In the genomic region with DNA sequence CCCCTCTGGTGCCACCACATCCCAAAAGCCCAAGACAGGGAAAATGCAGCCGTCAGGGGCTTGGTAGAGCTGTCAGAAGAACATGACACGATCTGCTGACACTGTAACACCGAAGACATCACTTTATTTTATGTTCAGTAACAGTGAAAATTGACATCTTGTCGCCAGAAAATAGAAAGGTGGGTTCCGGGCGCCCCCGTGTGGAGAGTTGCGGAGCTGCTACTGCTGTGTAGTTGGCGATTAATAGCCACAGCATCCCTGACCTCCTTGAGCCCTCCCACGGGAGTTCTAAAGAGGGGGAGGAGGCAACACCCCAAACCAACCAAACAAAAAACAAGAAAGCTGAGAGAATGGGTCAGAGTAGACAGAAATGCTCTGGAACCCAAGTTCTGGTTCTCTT, we compare ENCODE assay signal across 8 mouse cellular contexts. TPM values are rescaled to one million over a fixed set of nuclear protein-coding genes. Genes with fewer than 3 reads are reported as not detected.
DNase-seq lines count a peak whose midpoint lies in the region; ATAC-seq and TF ChIP-seq lines count a peak whose summit lies in the region.

No protein-coding gene starts in this region.

- peak; percentile 80 to 94 (median 91) for TF ChIP-seq CTCF in MEL (IDR thresholded peaks at IDR 0.05 in 2 of 3, conservative IDR thresholded peaks at IDR 0.05 in 1 of 3; ENCODE audit: control insufficient read depth in 1 of 3, insufficient read depth in 1 of 3, low read depth in 2 of 3, low read length in 3 of 3, poor library complexity in 1 of 3, severe bottlenecking in 1 of 3)
- peak; percentile 92 for TF ChIP-seq CTCF in lung, embryonic 14.5 days (IDR thresholded peaks at IDR 0.05; ENCODE audit: low read depth)

- no peaks in the 10 kb centered on the region for H3K27me3 ChIP-seq in MEL (ENCODE audit: control insufficient read depth in 1 of 2, insufficient read depth in 2 of 2, low read length in 2 of 2)
- H3K27me3 ChIP-seq in lung, embryonic 14.5 days (ENCODE audit: insufficient read depth, low read length): peaks cover 24% of the 10 kb centered on the region

- 0 out of 2 replicates have a peak, but pooled peaks have one; percentile 25 for ATAC-seq in lung, embryonic 14.5 days (ENCODE audit: insufficient read depth)

- TF ChIP-seq EP300 in MEL (IDR thresholded peaks at IDR 0.05; ENCODE audit: low read depth in 1 of 2, low read length in 2 of 2): no peak

- TF ChIP-seq POLR2A in MEL (IDR thresholded peaks at IDR 0.05; ENCODE audit: control insufficient read depth in 1 of 2, insufficient read depth in 1 of 2, low read depth in 1 of 2, low read length in 2 of 2, poor library complexity in 1 of 2): no peak

- H3K4me2 ChIP-seq in lung, embryonic 14.5 days: no peak overlapping the region

- H3K79me2 ChIP-seq in MEL (ENCODE audit: control insufficient read depth, insufficient read depth, low read length, poor library complexity): no peaks in the 10 kb centered on the region

- 1% methylated on average over 10 of the region's 10 CpGs for WGBS in lung, embryonic 14.5 days

- no peaks in the 10 kb centered on the region for H3K9me3 ChIP-seq in MEL (replicated peaks; ENCODE audit: insufficient read depth, low read length)
- no peaks in the 10 kb centered on the region for H3K9me3 ChIP-seq in lung, embryonic 14.5 days (ENCODE audit: low read depth, low read length)

- no peak overlapping the region for H3K4me3 ChIP-seq in MEL (ENCODE audit: control insufficient read depth in 1 of 2, insufficient read depth in 1 of 2, low read depth in 2 of 2, low read length in 2 of 2)
- no peak overlapping the region for H3K4me3 ChIP-seq in lung, embryonic 14.5 days (ENCODE audit: low read depth, low read length)

- H3K36me3 ChIP-seq in MEL (ENCODE audit: control insufficient read depth in 1 of 2, insufficient read depth in 2 of 2, low read length in 2 of 2): no peaks in the 10 kb centered on the region; a peak in 2 of 4 replicates
- no peaks in the 10 kb centered on the region for H3K36me3 ChIP-seq in lung, embryonic 14.5 days (ENCODE audit: insufficient read depth)

- TF ChIP-seq RAD21 in MEL (IDR thresholded peaks at IDR 0.05; ENCODE audit: low read depth, low read length): peak; percentile 90

- no peak overlapping the region for H3K27ac ChIP-seq in MEL (ENCODE audit: control insufficient read depth, low read depth, low read length)
- no peak overlapping the region for H3K27ac ChIP-seq in lung, embryonic 14.5 days (ENCODE audit: low read depth)

- peak; percentile 39 for DNase-seq in 3134 (ENCODE audit: extremely low read depth, insufficient read length, low spot score)
- peak; percentile 65 for DNase-seq in MEL (ENCODE audit: low read depth, low spot score)
- DNase-seq in cerebellum, adult 9-10 months: peak; percentile 87
- peak; percentile 84 to 86 for DNase-seq in frontal cortex, postnatal 36 days (ENCODE audit: low spot score in 2 of 2)
- peak; percentile 59 to 83 for DNase-seq in kidney, postnatal 25 days
- peak; percentile 87 for DNase-seq in lung, embryonic 14.5 days
- peak; percentile 70 for DNase-seq in ovary, postnatal 36 days (ENCODE audit: low spot score)
- DNase-seq in thymus, postnatal 36 days: peak; percentile 63 to 76

- no peaks in the 10 kb centered on the region for H3K4me1 ChIP-seq in MEL (ENCODE audit: control insufficient read depth in 1 of 2, insufficient read depth in 2 of 2, low read length in 2 of 2)
- no peaks in the 10 kb centered on the region for H3K4me1 ChIP-seq in lung, embryonic 14.5 days (ENCODE audit: insufficient read depth)

- H3K9ac ChIP-seq in MEL (ENCODE audit: control insufficient read depth, low read depth, low read length, poor library complexity, severe bottlenecking): no peak overlapping the region
- no peak overlapping the region for H3K9ac ChIP-seq in lung, embryonic 14.5 days

TF ChIP-seq in MEL, 35 proteins besides CTCF, POLR2A, EP300 and RAD21:
- no peak for TF ChIP-seq POLR2AphosphoS2 (IDR thresholded peaks at IDR 0.05; ENCODE audit: low read length)
- no peak for TF ChIP-seq MAX (IDR thresholded peaks at IDR 0.05; ENCODE audit: low read length)
- TF ChIP-seq SMC3 (IDR thresholded peaks at IDR 0.05; ENCODE audit: low read depth, low read length): peak; percentile 90
- TF ChIP-seq ZC3H11A (IDR thresholded peaks at IDR 0.05; ENCODE audit: low read depth, low read length): peak; percentile 83
TF ChIP-seq in MEL: peak in this region for 2.

RNA-seq across cellular contexts. Expression of a gene that starts 34.6 kb away (rescaled TPM):
- 265 and 276 TPM in 2 replicates for total RNA-seq in MEL (2012; rRNA removed)
- polyA plus RNA-seq in MEL (2012; ENCODE audit: insufficient read depth in 1 of 2, insufficient read length in 2 of 2, low read depth in 1 of 2, low replicate concordance in 2 of 2, missing spikeins in 1 of 2): 100 to 1,000 TPM in 1 of 2 experiments, not detected in 1; 207 TPM
- polyA plus RNA-seq in lung, embryonic 14.5 days (2014; fragmentation: Nextera tagmentation; extraction: Ambion mirVana): 219 and 232 TPM in 2 replicates

RNA-seq across cellular contexts. Expression of a gene that starts 42.9 kb away (rescaled TPM):
- 20.6 and 25.2 TPM in 2 replicates for total RNA-seq in MEL (2012; rRNA removed)
- polyA plus RNA-seq in MEL (2012; ENCODE audit: insufficient read depth in 1 of 2, insufficient read length in 2 of 2, low read depth in 1 of 2, low replicate concordance in 2 of 2, missing spikeins in 1 of 2): 10 to 100 TPM in 1 of 2 experiments, not detected in 1; 33.2 TPM
- 1.2 and 1.9 TPM in 2 replicates for polyA plus RNA-seq in lung, embryonic 14.5 days (2014; fragmentation: Nextera tagmentation; extraction: Ambion mirVana)

RNA-seq across cellular contexts. Expression of a gene that starts 44.6 kb away (rescaled TPM):
- total RNA-seq in MEL (2012; rRNA removed): 54.6 and 65.0 TPM in 2 replicates
- polyA plus RNA-seq in MEL (2012; ENCODE audit: insufficient read depth in 1 of 2, insufficient read length in 2 of 2, low read depth in 1 of 2, low replicate concordance in 2 of 2, missing spikeins in 1 of 2): 10 to 100 TPM in 1 of 2 experiments, not detected in 1; 35.5 TPM
- 138 and 139 TPM in 2 replicates for polyA plus RNA-seq in lung, embryonic 14.5 days (2014; fragmentation: Nextera tagmentation; extraction: Ambion mirVana)
